Mouse (Mus musculus) spleen, adult 2 months (tissue): ENCODE measurements around the gene Lrrc59.

Experiments used
- CTCF ChIP-seq: fragments of 200-500 bp; IDR thresholded peaks from 2 replicates; pipeline ENCODE4 v1.5.1; 2011; ENCODE audit warnings: mild to moderate bottlenecking, inconsistent platforms; ENCODE audit not compliant: insufficient read depth, insufficient read length, insufficient replicate concordance; ENCODE audit errors: extremely low read depth
- POLR2A ChIP-seq: fragments of 200-500 bp; IDR thresholded peaks from 2 replicates; pipeline ENCODE4 v1.6.1; 2011; ENCODE audit warnings: low read depth, low read length, inconsistent platforms

DNA sequence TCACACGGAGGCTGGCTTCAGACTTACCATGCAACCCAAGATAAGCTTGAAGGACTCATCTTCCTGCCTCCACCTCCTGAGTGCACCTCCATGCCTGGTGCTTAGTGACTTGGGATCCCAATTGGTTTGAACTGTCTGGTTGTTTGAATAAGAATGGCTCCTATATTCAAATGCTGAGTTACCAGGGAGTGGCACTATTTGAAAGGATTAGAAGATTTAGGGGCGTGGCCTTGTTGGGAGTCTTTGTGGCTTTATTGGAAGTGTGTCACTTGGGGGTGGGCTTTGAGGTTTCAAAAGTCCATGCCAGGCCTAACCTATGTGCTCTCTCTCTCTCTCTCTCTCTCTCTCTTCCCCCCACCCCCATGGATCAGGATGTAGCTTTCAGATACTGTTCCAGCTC lies 11.9 kb upstream of the Lrrc59 start:
- TF ChIP-seq CTCF (no peak), POLR2A (no peak)
